Mouse (Mus musculus) right cerebral cortex, adult 18-20 months (tissue): ENCODE measurements at regions not wholly inside any gene's neighbourhood (a gene's known extent, or its start where the extent isn't known, plus 50 kb on each side); places are given as distances from the start of the nearest gene placed in this dataset.

Experiments
- DNase-seq: peaks from one replicate; pipeline ENCODE4 v3.0.0; 2022; ENCODE audit warnings: mixed read lengths

DNA sequence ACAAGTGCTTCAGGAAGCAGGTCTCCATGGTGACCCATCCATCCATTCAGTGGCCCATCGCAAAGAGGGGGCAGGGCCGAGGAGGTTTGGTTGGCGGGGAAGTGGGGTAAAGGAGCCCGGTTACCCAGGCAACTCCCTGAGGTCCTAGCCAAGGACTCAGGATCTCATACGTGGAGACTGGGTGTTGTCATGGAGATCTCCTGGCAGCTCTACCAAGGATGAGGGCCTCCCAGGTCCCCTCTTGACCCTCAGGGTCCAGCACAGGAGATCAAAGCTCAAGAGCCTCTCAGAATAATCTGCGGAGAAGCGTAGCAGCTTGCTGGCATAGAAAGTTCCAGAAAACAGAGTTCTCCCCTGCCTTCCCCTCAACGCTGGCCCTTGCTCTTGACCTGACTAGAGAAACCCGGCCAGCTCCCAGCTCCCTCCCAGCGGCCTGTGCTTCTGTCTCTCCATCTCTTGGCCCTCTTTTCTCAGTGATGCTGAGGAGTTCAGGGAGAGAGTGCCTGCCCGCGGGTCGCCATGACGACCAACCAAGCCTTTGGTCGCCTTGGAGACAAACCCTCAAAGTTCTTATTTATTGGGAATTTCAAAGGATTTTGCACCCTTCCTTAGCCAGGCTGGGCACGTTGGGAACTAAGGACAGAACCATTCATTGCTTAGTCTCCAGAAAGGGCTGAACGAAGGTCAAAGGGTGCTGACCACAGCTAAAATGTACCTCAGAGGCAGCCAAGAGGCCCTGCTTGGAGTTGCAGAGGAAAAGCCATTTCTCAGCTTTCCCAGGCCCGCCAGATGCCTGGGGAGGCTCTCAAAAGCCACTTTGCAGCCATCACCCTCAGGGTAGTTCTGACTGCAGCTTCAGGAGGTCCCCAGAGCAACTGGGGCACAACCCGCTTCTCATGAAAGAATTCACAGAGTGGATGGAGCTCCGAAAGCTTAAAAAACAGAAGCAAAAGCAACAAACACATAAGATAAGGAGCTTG, 60.0 kb downstream of the Ubiad1 start:
- DNase-seq, result peak; percentile 81

DNA sequence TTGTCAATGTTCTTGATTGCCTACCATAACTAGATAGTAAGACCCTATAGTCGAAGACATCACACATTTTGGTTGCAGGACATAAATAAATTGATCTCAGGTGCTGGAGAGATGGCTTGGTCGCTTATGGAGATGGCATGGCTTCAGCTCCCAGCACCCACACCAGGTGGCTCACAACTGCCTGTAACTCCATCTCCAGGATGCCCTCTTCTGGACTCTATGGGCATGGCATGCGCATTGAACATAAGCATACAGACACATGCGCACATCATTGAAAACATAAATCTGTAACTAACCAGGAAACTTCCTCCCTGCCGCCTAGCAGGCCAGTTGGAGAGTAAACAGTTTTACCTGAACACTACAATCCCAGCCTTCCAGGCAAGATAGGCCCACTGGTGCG, 64.0 kb downstream of the Ubiad1 start:
- no peak for DNase-seq

DNA sequence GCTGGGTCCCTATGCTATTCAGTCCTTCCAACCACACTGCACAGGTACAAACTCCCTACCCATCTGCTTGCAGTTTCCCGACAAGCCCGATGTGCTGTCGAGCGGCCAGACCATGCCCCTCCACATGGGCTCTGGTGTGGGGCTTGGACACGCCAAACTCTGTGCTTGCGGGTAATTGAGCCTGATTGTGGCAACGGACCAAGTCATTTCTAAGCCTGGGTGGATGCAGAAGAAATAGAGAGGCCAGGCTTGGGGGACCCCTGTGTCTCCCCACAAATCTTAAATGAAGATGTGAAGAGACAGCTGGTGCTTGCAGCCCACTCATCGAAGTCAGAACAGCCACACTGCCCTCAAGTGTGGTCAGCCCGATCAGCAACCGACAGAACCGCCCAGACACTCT, 66.1 kb downstream of the Ubiad1 start:
- no peak for DNase-seq

DNA sequence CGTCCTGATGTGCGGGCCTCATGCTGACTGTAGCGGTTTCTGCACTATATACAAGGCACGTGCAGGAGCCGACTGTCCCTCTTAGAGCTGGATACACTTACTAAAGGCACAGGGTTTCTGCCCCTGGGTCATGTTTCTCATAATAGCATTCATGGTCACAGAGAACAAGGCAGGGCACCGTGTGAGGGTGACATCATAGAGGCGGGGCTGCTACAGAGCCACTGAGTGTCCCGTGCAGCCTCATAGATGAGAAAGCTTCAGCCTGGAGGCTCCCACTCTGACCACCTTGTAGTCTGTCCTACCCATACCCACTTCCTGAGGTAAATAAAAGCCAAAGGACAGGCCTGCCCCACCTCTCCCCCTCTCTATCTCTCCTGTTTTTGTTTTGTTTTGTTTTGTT, 67.2 kb downstream of the Ubiad1 start:
- DNase-seq, result no peak

DNA sequence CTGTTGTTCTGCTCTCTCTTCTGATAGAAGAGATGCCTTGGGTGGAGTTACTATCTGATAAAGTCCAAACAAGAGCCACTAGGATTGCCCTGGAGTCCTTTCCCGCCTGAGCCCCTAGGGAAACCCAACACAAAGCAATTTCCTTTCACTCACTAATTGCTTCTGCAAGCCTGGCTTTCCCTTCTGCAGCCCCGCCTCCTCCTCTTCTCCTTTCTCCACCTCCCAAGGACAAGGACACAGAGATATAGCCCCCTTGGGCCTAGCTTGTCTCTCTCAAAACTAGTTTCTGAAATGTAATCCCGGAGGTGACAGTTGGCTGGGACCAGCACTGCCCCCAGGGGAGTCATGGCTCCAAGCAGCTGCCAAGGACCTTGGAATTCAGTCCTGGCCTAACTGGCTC, 68.1 kb downstream of the Ubiad1 start:
- no peak for DNase-seq

DNA sequence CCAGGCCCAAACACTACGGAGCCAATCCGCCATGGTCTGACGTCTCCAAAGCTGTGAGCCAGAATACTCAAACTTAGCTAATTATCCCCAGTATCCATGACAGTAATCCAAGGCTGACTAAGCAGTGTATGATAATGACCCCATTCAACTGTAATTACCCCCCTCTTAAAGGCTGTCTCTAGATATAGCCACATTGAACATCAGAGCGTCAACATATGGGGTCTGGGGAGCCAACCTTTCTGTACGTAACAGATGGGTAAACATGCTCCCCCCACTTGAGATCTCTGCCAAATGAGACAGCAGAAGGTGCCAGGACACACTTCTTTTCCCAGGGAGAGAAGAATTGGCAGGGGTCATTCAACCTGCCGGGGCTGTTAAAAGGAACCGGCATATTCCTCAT, 73.1 kb downstream of the Ubiad1 start:
- no peak for DNase-seq

DNA sequence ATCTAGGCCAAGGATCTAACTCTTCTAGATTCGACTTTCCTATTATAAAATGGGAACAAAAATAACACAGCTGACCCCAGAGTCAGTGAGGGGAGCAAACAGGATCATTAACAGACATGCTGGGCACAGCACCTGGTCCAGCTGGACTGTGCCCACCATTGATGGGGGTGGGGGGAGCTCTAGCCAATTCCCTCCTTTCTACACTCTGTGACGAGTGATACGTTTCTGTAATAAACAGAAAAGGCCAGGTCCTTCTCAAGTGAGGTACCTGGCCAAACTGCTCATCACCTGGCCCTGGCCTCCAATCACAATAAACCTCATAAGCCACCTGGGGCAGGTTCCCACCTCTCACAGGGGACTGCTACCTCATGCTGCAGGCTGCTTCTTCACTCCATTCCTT, 76.9 kb downstream of the Ubiad1 start:
- DNase-seq, result no peak

DNA sequence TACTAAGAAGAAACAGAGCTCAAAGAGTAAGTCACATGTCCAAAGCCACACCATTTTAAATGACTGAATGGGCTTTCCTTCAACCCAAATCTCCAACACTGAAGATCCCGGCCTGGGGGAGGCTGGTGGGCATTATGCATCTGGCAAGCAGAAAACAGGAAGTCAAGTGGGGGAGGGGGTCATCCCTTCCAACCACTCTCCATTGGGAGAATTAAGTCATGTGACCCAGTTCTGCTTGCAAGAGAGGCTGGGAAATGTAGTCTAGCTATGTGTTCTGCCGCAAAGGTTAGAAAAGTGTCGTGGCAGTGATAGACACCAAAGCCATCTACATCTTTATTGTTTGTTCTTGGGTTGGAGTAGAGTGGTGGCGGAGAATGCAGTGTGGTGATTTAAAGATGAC, 78.0 kb upstream of the Disp3 start:
- no peak for DNase-seq

DNA sequence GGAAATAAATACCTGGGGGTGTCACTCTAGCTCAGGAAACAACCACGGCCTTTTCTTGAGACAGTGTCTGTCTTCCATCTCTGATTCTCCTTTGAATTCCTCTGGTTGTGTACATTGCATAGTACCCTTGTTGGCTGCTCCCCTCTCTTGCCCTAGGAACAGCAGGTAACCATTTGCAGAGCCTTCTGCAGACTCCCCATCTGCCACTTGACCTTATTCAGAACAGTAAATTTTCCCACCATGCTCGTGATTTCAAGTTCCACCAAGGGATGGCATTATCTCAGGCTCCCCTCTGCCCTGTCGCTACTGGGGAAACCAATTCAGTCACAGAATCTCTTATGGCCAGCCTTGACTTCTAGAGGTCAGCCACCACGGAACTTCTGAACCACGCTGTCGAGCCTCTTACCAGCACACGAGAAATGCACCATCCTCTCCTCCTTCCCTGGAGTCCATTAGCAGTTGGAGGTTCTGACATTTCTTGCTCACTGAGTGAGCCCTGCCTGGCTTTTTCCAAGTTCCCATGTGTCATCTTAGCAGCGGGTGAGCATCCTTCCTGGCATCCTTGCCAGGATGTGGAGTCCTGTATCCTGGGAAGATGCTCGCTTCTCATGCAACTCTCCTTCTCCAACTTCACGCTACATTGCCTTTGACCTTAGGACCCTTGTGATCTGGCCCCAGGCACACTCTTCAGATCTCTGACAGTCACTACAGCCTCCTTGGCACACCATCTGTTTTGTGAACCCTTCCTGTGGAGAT, 75.8 kb upstream of the Disp3 start:
- DNase-seq, result no peak

DNA sequence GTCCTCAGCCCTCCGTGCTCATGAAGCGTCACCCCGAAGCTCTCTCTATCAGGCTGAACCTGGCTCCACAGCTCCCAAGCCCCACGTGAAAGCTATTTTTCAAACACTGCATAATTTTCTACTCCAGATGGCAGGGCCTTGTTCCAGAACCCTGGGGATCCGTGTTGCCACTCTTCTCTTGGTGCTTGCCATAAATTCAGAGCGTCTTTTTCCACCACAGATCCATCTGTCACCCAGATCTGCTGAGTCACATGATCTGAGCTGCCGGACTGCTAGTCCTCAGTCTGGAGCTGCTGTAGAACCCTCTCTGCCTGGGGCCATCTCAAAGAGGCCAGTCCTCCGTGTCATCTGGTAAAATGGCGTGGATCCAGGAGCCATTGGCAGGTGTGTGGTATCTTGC, 73.2 kb upstream of the Disp3 start:
- peak; percentile 82 for DNase-seq

DNA sequence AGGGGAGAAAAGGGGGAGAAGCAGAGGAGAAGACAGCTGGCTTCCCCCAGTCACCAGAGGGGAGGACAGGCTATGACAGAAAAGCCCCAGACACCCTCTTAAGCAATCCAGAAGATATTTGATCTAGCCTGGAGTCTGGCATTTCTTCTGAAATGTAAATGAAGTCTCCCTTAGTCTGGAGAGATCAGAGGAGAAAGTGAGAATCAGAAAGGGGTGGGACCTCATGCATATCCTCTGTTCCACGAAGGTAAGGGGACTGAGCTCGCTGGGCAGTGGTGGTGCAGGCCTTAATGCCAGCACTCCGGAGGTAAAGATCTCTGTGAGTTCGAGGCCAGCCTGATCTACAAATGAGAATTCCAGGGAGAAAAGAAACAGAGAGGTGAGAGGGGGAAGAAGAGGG, 70.6 kb upstream of the Disp3 start:
- no peak for DNase-seq

DNA sequence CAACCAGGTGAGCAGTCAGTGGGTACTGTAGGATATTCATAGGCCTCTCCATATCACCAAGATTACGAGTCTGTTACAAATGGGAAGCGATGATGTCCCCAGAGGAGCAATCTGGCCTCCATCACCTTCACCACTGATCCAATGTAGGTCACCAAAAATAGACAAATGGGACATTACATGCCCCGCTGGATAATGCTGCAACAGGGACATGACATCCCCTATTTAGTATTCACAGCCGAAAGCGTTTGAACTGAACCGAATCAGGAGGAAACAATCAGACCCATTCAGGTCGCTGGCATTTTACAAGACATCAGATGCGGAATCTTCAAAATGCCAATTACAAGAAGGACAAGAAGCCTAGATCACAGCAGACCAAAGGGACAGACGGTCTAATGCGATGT, 69.5 kb upstream of the Disp3 start:
- DNase-seq, result no peak

DNA sequence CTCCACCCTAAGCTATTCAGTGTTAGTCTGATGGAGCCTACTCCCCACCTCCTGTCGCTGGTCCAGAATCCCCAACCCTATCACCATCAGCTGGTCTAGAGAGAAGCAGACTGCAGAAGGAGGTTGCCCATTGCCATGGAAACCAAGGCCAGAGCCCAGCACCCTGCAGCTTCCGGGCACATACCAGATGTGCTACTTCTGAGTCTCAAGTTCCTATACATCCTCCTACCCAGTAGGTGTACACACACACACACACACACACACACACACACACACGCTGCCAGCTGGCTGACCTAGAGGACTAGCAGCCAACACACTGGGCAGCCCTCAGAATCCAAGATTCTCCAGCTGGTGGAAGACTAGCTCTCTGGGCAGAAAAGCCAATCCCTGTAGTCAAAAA, 68.9 kb upstream of the Disp3 start:
- DNase-seq, result peak; percentile 34

DNA sequence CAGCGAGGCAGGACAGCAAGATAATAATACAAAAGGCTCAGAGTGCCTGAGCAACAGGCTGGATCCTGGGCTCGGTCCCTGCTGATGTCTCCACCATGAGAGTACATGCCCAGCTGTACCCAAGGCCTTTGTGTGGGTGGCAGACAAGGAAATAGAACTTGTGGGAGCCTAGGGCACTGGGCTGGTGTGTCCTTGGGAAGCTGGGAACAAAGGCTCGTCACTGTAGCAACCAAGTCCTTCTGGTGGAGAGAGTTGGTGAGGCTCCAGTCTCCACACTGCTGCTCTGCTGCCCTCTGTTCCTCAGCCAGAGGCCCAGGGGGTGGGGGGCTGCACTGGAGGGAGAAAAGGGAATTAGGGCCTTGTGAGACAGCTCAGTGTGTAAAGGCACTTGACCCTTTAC, 66.2 kb upstream of the Disp3 start:
- peak; percentile 24 for DNase-seq

DNA sequence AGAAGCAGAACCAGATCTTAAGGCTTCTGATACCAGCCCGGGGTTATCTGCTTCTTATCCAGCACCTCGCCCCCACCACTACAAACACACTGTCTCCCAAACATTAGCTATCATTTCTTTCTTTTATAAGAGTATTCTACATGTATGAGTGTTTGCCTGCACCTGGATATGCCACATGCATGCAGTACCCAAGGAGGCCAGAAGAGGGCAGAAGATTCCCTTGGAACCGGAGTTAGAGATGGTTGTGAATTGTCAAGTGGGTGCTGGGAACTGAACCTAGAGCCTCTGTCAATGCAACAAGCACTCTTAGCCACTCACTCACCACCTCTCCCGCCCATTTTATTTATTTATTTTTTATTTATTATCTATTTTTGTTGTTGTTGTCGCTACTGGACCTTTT, 64.9 kb upstream of the Disp3 start:
- DNase-seq, result no peak

DNA sequence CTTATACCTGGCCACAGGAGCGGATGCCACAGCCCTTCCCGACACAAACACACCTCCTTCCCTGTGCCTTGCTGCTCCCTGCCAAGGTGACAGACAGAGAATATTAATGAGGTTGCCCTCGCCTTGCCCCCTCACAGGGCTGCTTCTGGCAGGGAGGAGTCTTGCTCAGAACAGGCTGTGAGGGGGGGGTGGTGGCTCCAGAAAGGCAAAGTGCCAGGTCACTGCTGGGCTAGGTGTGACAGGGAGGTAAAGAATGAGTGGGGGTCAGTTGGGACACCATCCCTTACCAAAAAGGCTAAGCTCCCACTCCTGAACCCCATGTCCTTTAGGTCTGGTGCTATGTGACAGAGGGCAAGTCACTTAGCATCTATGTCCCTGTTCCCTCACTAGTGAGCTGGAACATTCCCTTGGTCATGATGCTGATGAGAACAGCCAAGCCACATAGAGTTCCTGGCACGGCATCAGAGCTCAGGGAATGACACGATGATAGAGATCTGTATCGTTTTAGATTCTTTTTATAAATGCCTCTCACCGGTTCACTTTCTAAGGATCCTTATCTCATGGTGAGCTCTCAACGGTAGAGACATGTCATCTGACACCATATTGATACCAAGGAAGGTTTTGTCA, 53.9 kb upstream of the Disp3 start:
- DNase-seq, result no peak

DNA sequence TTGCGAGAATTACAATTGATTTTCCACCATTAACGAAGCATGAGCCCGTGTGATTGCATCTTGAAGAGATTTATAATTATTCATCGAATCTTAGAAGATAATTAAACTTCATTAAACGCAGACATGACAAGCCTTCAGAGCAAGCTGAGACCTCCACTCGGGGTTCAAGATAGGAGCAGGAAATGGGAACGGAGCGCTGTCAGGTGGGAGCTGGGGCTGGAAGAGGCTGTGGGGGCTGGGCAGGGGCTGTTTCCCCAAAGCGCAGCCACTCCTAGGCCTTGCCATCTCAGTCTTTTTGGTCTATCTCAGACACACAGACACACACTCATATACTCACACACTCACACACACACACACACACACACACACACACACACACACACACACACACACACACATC, 52.6 kb upstream of the Disp3 start:
- no peak for DNase-seq

DNA sequence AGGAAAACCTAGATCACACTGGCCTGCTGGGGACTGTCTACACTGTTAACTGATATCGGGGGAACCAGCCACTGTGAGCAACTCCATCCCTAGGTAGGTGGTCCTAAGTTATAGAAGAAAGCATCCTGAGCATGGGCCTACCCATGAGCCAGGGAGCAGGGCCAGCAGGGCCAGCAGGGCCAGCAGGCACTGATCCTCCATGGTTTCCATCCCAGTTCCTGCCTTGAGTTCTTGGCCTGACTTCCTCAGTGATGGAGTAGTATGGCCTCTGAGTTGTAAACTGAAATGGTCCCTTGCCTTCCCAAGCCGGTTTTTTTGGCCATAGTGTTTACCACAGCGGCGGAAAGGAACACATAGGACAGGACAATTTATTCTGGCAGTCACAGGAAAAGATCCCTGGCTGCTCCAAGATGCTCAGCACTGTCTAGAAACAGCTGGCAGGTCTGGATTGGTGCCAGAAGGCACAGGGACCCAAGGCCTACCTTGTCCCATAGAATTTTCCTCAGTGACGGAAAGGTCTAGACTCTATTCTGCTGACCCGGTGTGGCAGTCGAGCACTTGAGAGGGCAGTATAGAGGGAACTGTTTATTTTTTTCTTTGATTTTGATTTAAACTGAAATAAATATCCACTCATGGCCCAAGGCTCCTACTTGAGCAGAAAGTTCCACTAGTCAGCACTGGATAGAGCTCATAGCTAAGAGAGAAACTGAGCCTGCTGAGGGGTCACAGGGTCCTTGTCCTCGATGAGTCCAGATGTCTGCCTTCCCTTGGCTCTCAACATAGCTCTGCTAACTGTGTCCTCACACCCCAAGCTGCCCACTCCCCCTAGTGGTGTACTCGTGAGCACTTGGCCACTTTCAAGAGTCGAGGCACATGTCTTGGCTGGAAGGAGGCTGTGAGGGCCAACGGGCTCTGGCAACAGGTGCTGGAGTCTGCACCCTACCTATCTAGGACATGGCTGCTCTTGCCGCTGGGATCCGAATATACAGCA, 50.4 kb upstream of the Disp3 start:
- DNase-seq, result peak; percentile 49
